Mouse (Mus musculus) adrenal gland (tissue): ENCODE measurements around the gene Banp.

Experiments
- intact Hi-C: fragments of 180-260 bp; cut with DNase I; formaldehyde crosslinking; loops from one replicate; pipeline ENCODE4 v1.15.1; 2025
- long read RNA-seq, 2 experiments: library from polyadenylated mRNA; unstranded; transcript quantifications; one replicate each; pipeline ENCODE4 v2.0.0; 2020; ENCODE audit warnings: borderline replicate concordance in 1 of 2; ENCODE audit not compliant: insufficient replicate concordance in 1 of 2

The Banp gene
- long read RNA-seq, experiment 1, full-length matches to known transcripts = 21 of 39 reads
- long read RNA-seq, experiment 1, partial matches to known transcripts = 7 of 39 reads
- long read RNA-seq, experiment 1, other reads (novel, unspliced or antisense) = 11 of 39 reads
- long read RNA-seq, experiment 2, full-length matches to known transcripts = 9 of 33 reads
- long read RNA-seq, experiment 2, partial matches to known transcripts = 3 of 33 reads
- long read RNA-seq, experiment 2, other reads (novel, unspliced or antisense) = 21 of 33 reads

- intact Hi-C loops = no loop called here
Measured at GRCm38 (mm10) chr8:121949222-121949800, at the start of gene Banp. Gene Banp, plus strand, starts transcription at chr8:121949750.

- intact Hi-C loops = no loop called here
Measured at GRCm38 (mm10) chr8:121901498-121902236, 47.9 kb upstream of the Banp start.

GRCm38 (mm10) chr8:121903977-121904376 is 45.6 kb upstream of the Banp start:
- intact Hi-C loops = no loop called here

- intact Hi-C loops = no loop called here
Measured at GRCm38 (mm10) chr8:121904999-121905398, 44.6 kb upstream of the Banp start.

GRCm38 (mm10) chr8:121905420-121905819 is 44.1 kb upstream of the Banp start:
- intact Hi-C loops = no loop called here

GRCm38 (mm10) chr8:121905864-121906263 is 43.7 kb upstream of the Banp start:
- intact Hi-C loops = no loop called here

- intact Hi-C loops = no loop called here
Measured at GRCm38 (mm10) chr8:121906542-121907512, 42.7 kb upstream of the Banp start.

- intact Hi-C loops = loop anchor here (2.0 kb wide), 1 partner anchor 35 kb away; no protein-coding TSS in a partner anchor
Measured at GRCm38 (mm10) chr8:121907587-121908248, 41.8 kb upstream of the Banp start, which contains the start of gene Slc7a5. Gene Slc7a5, minus strand, starts transcription at chr8:121907694.

- intact Hi-C loops = loop anchor here (1.0 to 2.0 kb wide), 2 partner anchors 36 to 57 kb away; no protein-coding TSS in a partner anchor
Measured at GRCm38 (mm10) chr8:121908378-121909147, 41.0 kb upstream of the Banp start.

- intact Hi-C loops = loop anchor here (1.0 to 2.0 kb wide), 2 partner anchors 36 to 58 kb away; no protein-coding TSS in a partner anchor
Measured at GRCm38 (mm10) chr8:121909148-121909541, 40.4 kb upstream of the Banp start.

GRCm38 (mm10) chr8:121909663-121910062 is 39.9 kb upstream of the Banp start:
- intact Hi-C loops = loop anchor here (1.0 to 10.0 kb wide), 3 partner anchors 37 to 215 kb away; no protein-coding TSS in a partner anchor

- intact Hi-C loops = loop anchor here (10.0 kb wide), 1 partner anchor 217 kb away; no protein-coding TSS in a partner anchor
Measured at GRCm38 (mm10) chr8:121911400-121911799, 38.1 kb upstream of the Banp start.

- intact Hi-C loops = loop anchor here (10.0 kb wide), 1 partner anchor 217 kb away; no protein-coding TSS in a partner anchor
Measured at GRCm38 (mm10) chr8:121911987-121912386, 37.6 kb upstream of the Banp start.

GRCm38 (mm10) chr8:121912831-121913230 is 36.7 kb upstream of the Banp start:
- intact Hi-C loops = loop anchor here (10.0 kb wide), 1 partner anchor 218 kb away; no protein-coding TSS in a partner anchor

GRCm38 (mm10) chr8:121913378-121913777 is 36.2 kb upstream of the Banp start:
- intact Hi-C loops = loop anchor here (10.0 kb wide), 1 partner anchor 219 kb away; no protein-coding TSS in a partner anchor

- intact Hi-C loops = loop anchor here (10.0 kb wide), 1 partner anchor 224 kb away; no protein-coding TSS in a partner anchor
Measured at GRCm38 (mm10) chr8:121919158-121919557, 30.4 kb upstream of the Banp start.

GRCm38 (mm10) chr8:121919731-121920130 is 29.8 kb upstream of the Banp start:
- intact Hi-C loops = loop anchor here (10.0 kb wide), 1 partner anchor 225 kb away; no protein-coding TSS in a partner anchor

- intact Hi-C loops = no loop called here
Measured at GRCm38 (mm10) chr8:121921582-121921981, 28.0 kb upstream of the Banp start.

- intact Hi-C loops = no loop called here
Measured at GRCm38 (mm10) chr8:121922101-121922500, 27.4 kb upstream of the Banp start.
